Mouse (Mus musculus) retina, postnatal 1 day (tissue): ENCODE results near the gene Tmem165.

Source experiments
- DNase-seq: peaks from one replicate; pipeline ENCODE4 v3.0.0-alpha.2; 2012

The Tmem165 gene

DNA sequence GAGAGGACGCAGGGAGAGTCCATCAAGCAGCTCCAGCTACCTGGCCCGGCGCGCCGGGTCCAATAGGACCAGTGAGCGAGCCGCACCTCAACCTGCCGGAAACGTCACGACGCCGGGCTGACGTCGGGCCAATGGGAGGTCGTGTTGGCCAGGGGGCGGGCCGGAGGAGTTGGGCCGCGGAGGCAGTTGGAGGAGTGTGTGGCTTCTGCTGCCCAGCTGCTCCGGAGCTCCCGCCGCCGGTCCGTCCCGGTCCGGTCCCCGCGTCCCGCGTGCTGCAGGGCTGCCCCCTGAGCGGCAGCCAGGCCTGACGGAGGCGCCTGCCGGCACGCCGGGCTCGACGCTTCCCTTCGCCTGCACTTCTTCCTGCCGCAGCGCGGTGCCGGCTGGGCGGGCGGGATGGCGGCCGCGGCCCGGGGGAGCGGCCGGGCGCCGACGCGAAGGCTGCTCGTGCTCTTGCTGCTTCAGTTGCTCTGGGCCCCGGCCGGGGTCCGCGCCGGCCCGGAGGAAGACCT is at the start of gene Tmem165:
TSS of gene Tmem165 (plus strand) at position 131 of the 512 bp plus-strand sequence.
- DNase-seq: peak; percentile 95

DNA sequence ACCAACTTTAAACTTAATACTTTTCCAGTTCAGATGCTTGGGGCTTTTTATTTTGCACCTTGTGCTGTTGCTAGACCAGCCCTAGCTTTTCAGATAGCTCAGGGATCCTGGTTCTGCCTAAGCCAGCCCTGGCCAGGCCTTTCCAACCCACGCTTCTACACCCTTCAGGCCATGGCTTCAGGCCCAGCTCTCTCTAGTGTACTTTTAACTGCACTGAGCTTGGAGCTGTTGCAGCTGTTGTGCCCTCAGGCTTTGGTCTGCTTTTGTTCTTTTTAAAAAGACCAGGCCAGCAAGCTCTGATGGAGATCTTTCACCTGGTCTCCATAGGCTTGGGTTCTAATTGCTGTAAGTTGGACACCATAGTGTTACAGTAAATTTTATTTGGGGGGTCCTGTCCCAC is 48.0 kb upstream of the Tmem165 start:
- DNase-seq: no peak

DNA sequence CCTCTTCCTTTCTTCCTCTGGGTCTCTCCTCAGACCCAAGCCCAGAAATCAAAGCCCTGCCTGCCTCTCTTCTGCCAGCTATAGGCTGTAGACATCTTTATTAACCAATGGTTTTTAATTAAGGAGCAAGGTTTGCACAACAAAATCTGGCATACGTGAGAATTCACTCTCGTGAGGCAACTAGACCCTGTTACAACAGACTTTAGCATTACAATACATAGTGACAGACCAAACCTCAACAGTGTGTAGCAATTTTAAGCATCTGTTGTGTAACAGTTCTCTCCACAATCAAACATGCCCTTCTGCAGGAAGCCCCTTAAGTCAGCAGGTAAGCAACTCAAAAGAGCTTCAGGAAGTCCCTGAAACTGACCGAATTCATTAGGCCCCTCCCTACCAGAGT is 47.4 kb upstream of the Tmem165 start:
- no peak for DNase-seq

GRCm38 (mm10) chr5:76137586-76137985 is 46.1 kb upstream of the Tmem165 start:
- DNase-seq: no peak

- DNase-seq: no peak
These were observed 45.6 kb upstream of the Tmem165 start for GRCm38 (mm10) chr5:76138071-76138470.

- DNase-seq: no peak
These were observed 45.2 kb upstream of the Tmem165 start for GRCm38 (mm10) chr5:76138512-76138911.

DNA sequence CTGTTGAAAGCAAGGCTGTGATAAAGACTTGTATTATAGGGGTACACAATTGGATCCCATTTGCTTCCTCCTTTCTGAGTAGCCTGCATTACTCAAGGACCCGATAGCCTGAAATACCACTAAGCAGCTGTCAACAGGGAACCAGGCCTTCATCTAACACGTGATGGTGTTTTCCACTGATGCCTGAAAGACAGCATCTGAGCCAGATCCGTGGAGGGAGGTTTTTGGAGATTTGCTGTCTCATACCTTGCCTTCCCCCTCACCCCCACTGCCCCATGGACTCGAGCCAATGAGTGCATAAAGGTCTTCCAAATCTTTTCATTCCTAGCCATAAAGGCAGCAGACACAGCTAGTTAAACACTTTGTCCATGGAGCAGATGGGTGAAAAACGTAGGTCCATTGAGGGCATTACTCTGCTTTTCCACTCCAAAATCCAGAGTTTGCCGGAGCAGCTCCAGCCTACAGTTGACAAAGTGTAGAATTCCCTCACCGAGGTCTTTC is 44.5 kb upstream of the Tmem165 start:
- DNase-seq: no peak

GRCm38 (mm10) chr5:76139808-76140729 is 43.6 kb upstream of the Tmem165 start, which contains the start of gene Srd5a3:
Srd5a3 (plus strand) TSS chr5:76140271.
- peak; percentile 96 for DNase-seq

- no peak for DNase-seq
These were observed 43.0 kb upstream of the Tmem165 start for GRCm38 (mm10) chr5:76140730-76141066.

DNA sequence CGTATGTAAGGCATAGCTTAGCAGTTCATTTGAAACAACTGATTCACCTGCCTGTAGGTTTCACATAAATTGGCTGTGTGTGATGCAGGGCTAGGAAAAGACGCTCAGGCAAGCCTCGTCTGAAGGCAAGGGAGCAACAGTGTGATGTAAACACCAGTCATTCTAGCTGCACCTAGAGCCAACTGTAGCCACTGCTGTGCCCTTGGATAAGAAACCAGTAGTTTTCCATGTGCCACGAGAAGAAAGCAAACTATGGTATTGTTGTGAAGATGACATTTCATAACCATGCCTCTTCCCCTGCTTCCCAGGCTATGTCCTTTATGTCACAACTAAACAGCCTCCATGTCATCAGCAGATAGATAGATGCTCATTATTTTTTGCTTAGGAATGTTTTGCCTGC is 40.3 kb upstream of the Tmem165 start:
- no peak for DNase-seq

DNA sequence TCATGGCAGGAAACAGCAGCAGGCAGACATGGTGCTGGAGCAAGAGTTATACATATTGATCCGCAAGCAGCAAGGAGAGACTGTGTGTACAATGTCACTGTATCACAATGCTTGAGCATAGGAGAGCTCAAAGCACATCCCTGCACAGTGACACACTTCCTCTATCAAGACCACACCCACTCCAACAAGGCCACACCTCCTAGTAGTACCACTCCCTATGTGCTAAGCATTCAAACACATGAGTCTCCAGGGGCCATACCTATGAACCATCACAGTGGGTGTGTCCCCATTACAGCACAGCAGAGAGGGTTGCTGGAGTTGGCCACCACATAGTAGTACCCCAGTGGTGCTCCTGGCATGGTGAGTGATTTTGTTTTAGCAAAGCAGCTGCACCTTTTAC is 37.3 kb upstream of the Tmem165 start:
- no peak for DNase-seq

DNA sequence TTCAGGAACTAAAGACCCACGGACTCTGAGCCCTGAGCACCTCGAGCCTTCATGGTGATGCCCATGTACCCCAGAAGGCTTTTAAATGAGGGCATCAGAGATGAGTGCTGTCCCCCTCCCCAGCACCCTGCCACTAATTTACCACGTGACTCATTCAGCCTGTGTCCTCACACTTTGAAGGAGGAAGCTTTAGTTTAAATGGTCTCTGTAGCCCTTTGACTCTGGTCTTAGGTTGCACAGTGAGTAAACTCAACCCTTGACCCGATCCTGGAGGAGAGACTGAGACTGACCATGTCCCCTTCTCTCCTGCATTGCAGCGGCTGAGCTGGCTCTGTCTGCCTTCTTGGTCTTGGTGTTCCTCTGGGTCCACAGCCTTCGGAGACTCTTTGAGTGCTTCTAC is 34.2 kb upstream of the Tmem165 start:
- no peak for DNase-seq

DNA sequence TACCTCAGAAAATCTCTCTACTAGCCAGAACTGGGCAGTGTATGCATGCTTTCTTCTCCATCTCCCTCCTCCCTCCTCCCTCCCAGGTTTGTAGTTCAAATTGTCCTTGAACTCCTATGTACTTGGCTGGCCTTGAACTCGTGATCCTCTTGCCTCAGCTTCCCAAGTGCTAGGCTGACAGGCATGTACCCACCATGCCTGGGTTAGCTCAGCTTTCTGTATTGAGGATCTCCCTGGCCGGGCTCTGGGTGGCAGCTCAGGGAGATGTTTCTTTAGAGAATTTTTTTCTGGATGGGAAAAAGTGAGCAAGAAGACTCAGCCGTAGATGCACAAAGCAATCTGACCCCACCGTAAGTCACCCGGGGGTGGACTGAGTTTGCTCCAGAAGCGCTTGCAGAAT is 30.7 kb upstream of the Tmem165 start:
- DNase-seq: no peak

- DNase-seq: no peak
These were observed 30.2 kb upstream of the Tmem165 start for GRCm38 (mm10) chr5:76153430-76153829.

GRCm38 (mm10) chr5:76154434-76155165 is 29.1 kb upstream of the Tmem165 start:
- DNase-seq: no peak

DNA sequence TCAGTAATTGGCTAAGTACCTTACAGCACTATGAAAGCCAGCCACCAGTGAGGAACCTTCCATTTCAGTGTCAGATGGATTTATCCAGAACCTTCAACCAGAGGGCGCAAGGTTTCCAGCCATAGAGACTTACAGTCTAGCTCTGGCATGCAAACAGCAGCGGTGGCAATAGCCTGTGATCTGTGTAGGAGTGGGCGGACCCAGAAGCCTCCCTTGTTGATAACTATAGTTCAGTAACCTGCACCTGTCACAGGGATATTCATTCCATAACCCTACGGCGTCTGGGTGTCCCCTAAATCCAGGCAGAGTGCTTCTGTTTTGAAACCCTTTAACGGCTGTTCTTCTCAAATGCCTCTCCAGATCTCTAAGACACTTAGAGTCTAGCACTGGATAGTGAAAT is 24.1 kb upstream of the Tmem165 start:
- no peak for DNase-seq

GRCm38 (mm10) chr5:76160086-76160485 is 23.6 kb upstream of the Tmem165 start:
- DNase-seq: no peak

DNA sequence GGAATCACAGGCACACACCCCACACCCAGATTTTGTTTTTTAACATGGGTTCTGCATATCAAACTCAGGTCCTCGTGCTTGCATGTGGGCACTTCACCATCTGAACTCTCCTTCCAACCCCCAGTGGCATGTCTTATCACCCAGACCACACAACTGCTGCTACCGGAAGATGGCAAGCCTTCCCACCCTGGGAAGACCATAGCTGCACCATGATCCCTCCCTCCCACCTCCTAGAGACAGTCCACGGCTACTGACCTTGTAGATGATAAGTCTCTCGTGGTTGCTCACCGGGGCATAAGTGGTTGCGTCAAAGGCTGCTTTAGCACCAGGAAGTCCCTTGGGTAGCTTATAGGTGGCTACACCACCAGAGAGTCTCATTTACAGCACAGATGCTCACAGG is 22.2 kb upstream of the Tmem165 start:
- DNase-seq: no peak

- DNase-seq: no peak
These were observed 20.8 kb upstream of the Tmem165 start for GRCm38 (mm10) chr5:76162926-76163325.

DNA sequence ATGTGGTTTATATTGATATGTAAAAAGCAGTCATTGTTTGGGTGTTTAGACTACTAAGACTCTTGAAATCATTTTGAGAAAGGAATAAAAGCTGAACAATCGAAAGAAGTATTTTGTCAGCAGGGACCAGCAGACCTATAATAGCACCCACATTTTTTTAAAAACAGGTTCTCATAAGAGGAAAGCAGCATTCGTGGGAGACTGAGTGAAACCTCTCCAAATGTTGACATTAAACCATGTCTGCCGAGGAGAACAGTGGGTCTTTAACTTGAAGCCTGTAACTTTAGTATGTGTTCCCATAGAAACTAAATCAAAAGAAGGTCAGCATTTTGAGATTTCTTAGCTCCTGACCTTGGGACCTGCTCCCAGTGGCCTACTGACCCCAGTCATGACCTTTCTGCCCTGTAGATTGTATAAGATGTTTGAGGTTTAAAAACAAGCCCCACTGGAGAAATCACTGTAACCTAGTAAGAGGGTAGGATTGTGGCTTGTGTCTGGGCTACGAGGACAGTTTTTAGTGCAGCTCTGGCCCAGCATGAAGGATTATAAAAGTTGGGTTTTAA is 19.8 kb upstream of the Tmem165 start:
- DNase-seq: no peak

DNA sequence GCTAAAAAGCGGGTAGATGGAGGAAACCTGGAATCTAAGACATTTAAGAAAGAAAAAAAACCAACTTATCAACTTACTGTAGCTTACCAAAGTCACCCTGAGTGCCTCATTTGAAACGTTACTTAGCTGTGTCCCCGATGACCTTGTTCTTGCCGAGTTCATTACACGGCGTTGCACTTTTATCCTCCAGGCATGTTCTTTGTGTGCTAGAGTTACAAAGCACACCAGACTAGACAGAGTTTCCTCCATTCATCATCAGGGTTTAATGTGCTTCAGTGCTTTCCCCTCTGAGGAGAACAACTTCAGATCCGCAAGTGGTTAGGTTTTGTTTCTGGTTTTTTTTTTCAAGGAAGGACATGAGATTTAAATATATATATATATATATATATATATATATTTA is 18.9 kb upstream of the Tmem165 start:
- DNase-seq: no peak

DNA sequence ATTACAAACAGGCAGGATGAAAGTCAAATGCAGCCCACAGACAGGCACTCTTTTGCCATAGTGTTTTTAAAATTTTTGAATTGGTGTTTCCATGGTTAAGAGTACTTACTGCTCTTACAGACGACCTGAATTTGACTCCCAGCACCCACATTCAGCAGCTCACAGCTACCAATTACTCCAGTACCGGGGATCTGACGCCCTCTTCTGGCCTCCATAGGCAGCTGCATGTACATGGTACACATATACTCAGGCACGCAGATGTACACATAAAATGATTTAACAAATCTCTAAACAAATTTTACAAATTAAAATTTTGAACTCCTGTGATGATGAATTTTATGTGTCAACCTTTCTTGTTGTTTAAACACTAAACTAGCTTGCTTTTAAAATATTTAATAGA is 13.2 kb upstream of the Tmem165 start:
- DNase-seq: no peak

DNA sequence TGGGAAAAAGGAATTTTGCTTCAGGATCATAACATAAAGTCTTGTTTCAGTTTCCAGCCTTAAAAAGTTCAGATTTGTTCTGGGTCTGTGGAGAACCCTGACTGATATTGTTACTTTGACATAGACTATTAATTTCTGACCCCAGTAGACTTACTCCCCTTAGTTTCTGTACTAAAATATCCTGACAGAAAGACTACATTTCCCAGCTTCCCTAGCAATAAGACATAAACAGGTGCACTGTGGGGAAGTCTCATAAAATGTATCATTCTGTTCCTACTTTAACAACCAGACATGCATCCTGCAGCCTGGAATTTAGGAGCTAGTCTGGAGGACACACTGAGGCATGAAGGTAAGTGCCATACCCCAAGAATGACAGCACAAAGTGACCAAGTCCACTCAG is 12.6 kb upstream of the Tmem165 start:
- DNase-seq: no peak
